Mouse (Mus musculus) liver, embryonic 14.5 days (tissue): Measurements from ENCODE around the gene Churc1. TPM values are rescaled to one million over a fixed set of nuclear protein-coding genes. Genes with fewer than 3 reads are reported as not detected.

Experiments used
- ATAC-seq: fragments of 200-750 bp; cut with Nextera tagmentation; 2 replicates; pipeline ENCODE4 v1.8.0; 2017; ENCODE audit warnings: moderate number of reproducible peaks, mild to moderate bottlenecking, moderate library complexity; ENCODE audit not compliant: insufficient read depth
- DNase-seq, 3 experiments: peaks; one replicate each; pipeline ENCODE4 v3.0.0-alpha.2; 2012 to 2013; ENCODE audit warnings: low read depth in 3 of 3, low spot score in 3 of 3
- H3K27ac ChIP-seq: fragments of 300-500 bp; sonication (generic); 2 replicates; pipeline ENCODE4 v1.5.1; 2014; ENCODE audit warnings: moderate library complexity, mild to moderate bottlenecking, control low read depth, inconsistent platforms
- H3K27me3 ChIP-seq: fragments of 300-500 bp; sonication (generic); 2 replicates; pipeline ENCODE4 v1.6.1; 2014; ENCODE audit warnings: mild to moderate bottlenecking, low read length, moderate library complexity; ENCODE audit not compliant: control insufficient read depth, insufficient read depth
- H3K36me3 ChIP-seq: fragments of 300-500 bp; sonication (generic); replicated peaks from 2 replicates; pipeline ENCODE4 v1.6.1; 2014; ENCODE audit warnings: low read depth; ENCODE audit not compliant: control insufficient read depth, insufficient read depth
- H3K4me1 ChIP-seq, 2 experiments: fragments of 200-500 bp in 1 of 2; fragments of 300-500 bp in 1 of 2; sonication (generic) in 1 of 2; replicated peaks; 2 replicates each; pipeline ENCODE4 v1.6.1; 2012 to 2014; ENCODE audit warnings: antibody characterized with exemption in 1 of 2, inconsistent platforms in 1 of 2, low read length in 1 of 2; ENCODE audit not compliant: control insufficient read depth in 2 of 2, insufficient read depth in 2 of 2
- H3K4me2 ChIP-seq: fragments of 300-500 bp; sonication (generic); 2 replicates; pipeline ENCODE4 v1.6.1; 2014; ENCODE audit warnings: low read depth, mild to moderate bottlenecking, control low read depth, moderate library complexity
- H3K4me3 ChIP-seq, 2 experiments: fragments of 200-500 bp in 1 of 2; fragments of 300-500 bp in 1 of 2; sonication (generic) in 1 of 2; 2 replicates each; pipeline ENCODE4 v1.5.1; 2012 to 2014; ENCODE audit warnings: low read depth in 2 of 2, low read length in 2 of 2, mild to moderate bottlenecking in 2 of 2, control low read depth in 1 of 2, inconsistent platforms in 1 of 2, moderate library complexity in 1 of 2; ENCODE audit not compliant: insufficient read depth in 1 of 2
- H3K9ac ChIP-seq: fragments of 300-500 bp; sonication (generic); replicated peaks from 2 replicates; pipeline ENCODE4 v1.6.1; 2014; ENCODE audit warnings: mild to moderate bottlenecking, control low read depth, moderate library complexity
- H3K9me3 ChIP-seq: fragments of 300-500 bp; sonication (generic); 2 replicates; pipeline ENCODE4 v1.6.1; 2016; ENCODE audit warnings: low read length, mixed read lengths; ENCODE audit not compliant: control insufficient read depth
- CTCF ChIP-seq: IDR thresholded peaks from 2 replicates; pipeline ENCODE4 v1.5.1; 2016; ENCODE audit warnings: antibody characterized with exemption, low read depth, control low read depth
- EP300 ChIP-seq: IDR thresholded peaks from 2 replicates; pipeline ENCODE4 v1.6.1; 2016; ENCODE audit warnings: antibody characterized with exemption, low read depth
- WGBS: fragments of 180-500 bp; shearing (Covaris S2); extraction: QIAGEN DNeasy Blood & Tissue Kit; methylation state at CpG from one replicate; pipeline ENCODE4 v1.1.7; 2014; ENCODE audit not compliant: insufficient replicate concordance; 5-methylcytosine and 5-hydroxymethylcytosine counted together
- polyA plus RNA-seq, 2 experiments: library from polyadenylated mRNA; depleted of rRNA in 1 of 2; stranded (reverse) in 1 of 2; unstranded in 1 of 2; fragments of >200 nt; fragmentation: Nextera tagmentation in 1 of 2; extraction: Ambion mirVana in 1 of 2; gene quantifications; 2 replicates each; pipeline versions ENCODE4 v1.2.1 to v1.2.3; 2012 to 2014

The Churc1 gene
- polyA plus RNA-seq, 2 experiments, result 40.2 to 68.8 TPM

DNA sequence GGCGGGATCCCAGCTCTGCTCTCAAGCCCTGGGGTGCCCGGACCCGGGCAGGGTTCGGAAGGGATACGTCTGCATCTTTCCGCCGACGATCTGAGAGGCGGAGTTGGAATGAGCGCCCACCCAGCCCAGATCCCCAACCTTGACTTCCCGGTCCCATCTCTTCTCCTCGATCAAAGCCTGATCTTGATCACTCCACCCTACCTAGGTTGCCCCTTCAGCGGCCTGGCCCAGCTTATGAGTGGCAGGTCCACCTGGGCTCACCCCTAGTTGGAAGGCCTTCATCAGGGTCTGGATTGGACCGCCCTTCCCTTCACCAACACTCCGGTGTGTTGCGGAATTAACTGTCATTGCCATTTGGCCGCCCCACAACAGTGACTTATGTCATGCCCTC lies 57.3 kb downstream of the Churc1 start, which contains the start of gene Rab15:
TSS of gene Rab15 (minus strand) at position 258 of the 391 bp plus-strand sequence.
- DNase-seq, result no peak
- WGBS, result 5% methylated on average over 16 of the region's 17 CpGs
- Histone ChIP-seq H3K27ac (no peak within 1 kb of the TSS), H3K9me3 (no peaks in the 10 kb centered on the region), H3K4me1 (no peaks in the 10 kb centered on the region), H3K27me3 (peaks cover 54% of the 10 kb centered on the region), H3K4me3 (peak within 1 kb of the TSS; percentile 38 to 52), H3K9ac (no peak within 1 kb of the TSS), H3K36me3 (no peaks in the 10 kb centered on the region), H3K4me2 (peak within 1 kb of the TSS; percentile 65)
- TF ChIP-seq EP300 (no peak), CTCF (no peak)
- ATAC-seq, result no peak

GRCm38 (mm10) chr12:76825283-76825682 lies 59.9 kb downstream of the Churc1 start:
- TF ChIP-seq EP300 (no peak), CTCF (no peak)
- WGBS, result 64% methylated on average over 4 of the region's 4 CpGs
- Histone ChIP-seq H3K9me3 (no peaks in the 10 kb centered on the region), H3K27me3 (peaks cover 49% of the 10 kb centered on the region), H3K4me1 (no peaks in the 10 kb centered on the region), H3K36me3 (no peaks in the 10 kb centered on the region), H3K9ac (no peak overlapping the region), H3K4me2 (no peak overlapping the region), H3K27ac (no peak overlapping the region), H3K4me3 (no peak overlapping the region)
- no peak for ATAC-seq
- DNase-seq, result no peak

- TF ChIP-seq EP300, result no peak
- peak; percentile 80 for TF ChIP-seq CTCF
- peaks cover 0 to 4% of the 10 kb centered on the region in 2 experiments; a peak in 1 of 4 replicates for H3K4me1 ChIP-seq
- ATAC-seq, result no peak
- peak; percentile 12 to 37 (median 20) for DNase-seq
- H3K4me2 ChIP-seq, result no peak overlapping the region
- 4% methylated on average over 3 of the region's 3 CpGs for WGBS
- no peaks in the 10 kb centered on the region for H3K36me3 ChIP-seq
- H3K9me3 ChIP-seq, result no peaks in the 10 kb centered on the region
- no peaks in the 10 kb centered on the region for H3K27me3 ChIP-seq
- H3K27ac ChIP-seq, result no peak overlapping the region
- no peak overlapping the region for H3K9ac ChIP-seq
- no peak overlapping the region for H3K4me3 ChIP-seq
Observed at GRCm38 (mm10) chr12:76832704-76833103, 67.4 kb downstream of the Churc1 start.

Other genes with a start within 250 kb of the Churc1 start
- 4.1 and 5.0 TPM in 2 replicates for gene Plekhg3, start 234.6 kb upstream of the Churc1 start, polyA plus RNA-seq (2012; rRNA removed)
- gene Plekhg3, start 234.6 kb upstream of the Churc1 start, polyA plus RNA-seq (2014; fragmentation: Nextera tagmentation; extraction: Ambion mirVana), result 1.4 and 2.3 TPM in 2 replicates
- gene Sptb, start 55.0 kb upstream of the Churc1 start, polyA plus RNA-seq (2012; rRNA removed), result 35.4 and 39.7 TPM in 2 replicates
- gene Sptb, start 55.0 kb upstream of the Churc1 start, polyA plus RNA-seq (2014; fragmentation: Nextera tagmentation; extraction: Ambion mirVana), result 59.4 and 70.4 TPM in 2 replicates
- gene Fntb, start 51 bp downstream of the Churc1 start, polyA plus RNA-seq (2012; rRNA removed), result 21.4 and 24.3 TPM in 2 replicates
- 28.8 and 33.7 TPM in 2 replicates for gene Fntb, start 51 bp downstream of the Churc1 start, polyA plus RNA-seq (2014; fragmentation: Nextera tagmentation; extraction: Ambion mirVana)
- 0.06 and 0.16 TPM in 2 replicates for gene Gpx2, start 30.0 kb downstream of the Churc1 start, polyA plus RNA-seq (2012; rRNA removed)
- gene Gpx2, start 30.0 kb downstream of the Churc1 start, polyA plus RNA-seq (2014; fragmentation: Nextera tagmentation; extraction: Ambion mirVana), result not detected in 2 replicates
- gene Rab15, start 57.4 kb downstream of the Churc1 start, polyA plus RNA-seq (2012; rRNA removed), result 0.11 and 0.13 TPM in 2 replicates
- 0.05 and 0.15 TPM in 2 replicates for gene Rab15, start 57.4 kb downstream of the Churc1 start, polyA plus RNA-seq (2014; fragmentation: Nextera tagmentation; extraction: Ambion mirVana)
- 20.5 and 27.5 TPM in 2 replicates for gene Max, start 196.7 kb downstream of the Churc1 start, polyA plus RNA-seq (2012; rRNA removed)
- 26.2 and 26.8 TPM in 2 replicates for gene Max, start 196.7 kb downstream of the Churc1 start, polyA plus RNA-seq (2014; fragmentation: Nextera tagmentation; extraction: Ambion mirVana)